Mouse (Mus musculus) forebrain, embryonic 11.5 days (tissue): Measurements from ENCODE around the gene Atf6b. TPM values are rescaled to one million over a fixed set of nuclear protein-coding genes. Genes with fewer than 3 reads are reported as not detected.
A peak's percentile ranks its signal among the peaks of the same experiment; 100 is the strongest.

Experiments used
- ATAC-seq: fragments of 200-750 bp; cut with Nextera tagmentation; replicated peaks from 2 replicates; pipeline ENCODE4 v1.8.0; 2017; ENCODE audit warnings: moderate TSS enrichment; ENCODE audit not compliant: low FRiP score
- DNase-seq: peaks from one replicate; pipeline ENCODE4 v3.0.0-alpha.2; 2017; ENCODE audit warnings: low spot score
- H3K27ac ChIP-seq: fragments of 300-500 bp; sonication (generic); 2 replicates; pipeline ENCODE4 v1.5.1; 2014; ENCODE audit warnings: low read depth, low read length
- H3K27me3 ChIP-seq: fragments of 300-500 bp; sonication (generic); 2 replicates; pipeline ENCODE4 v1.6.1; 2014; ENCODE audit warnings: mild to moderate bottlenecking, low read length, mixed read lengths; ENCODE audit not compliant: control insufficient read depth, insufficient read depth
- H3K36me3 ChIP-seq: fragments of 300-500 bp; sonication (generic); 2 replicates; pipeline ENCODE4 v1.6.1; 2014; ENCODE audit warnings: mild to moderate bottlenecking, low read length, moderate library complexity, mixed read lengths; ENCODE audit not compliant: control insufficient read depth, insufficient read depth
- H3K4me1 ChIP-seq: fragments of 300-500 bp; sonication (generic); replicated peaks from 2 replicates; pipeline ENCODE4 v1.6.1; 2014; ENCODE audit warnings: low read length, mixed read lengths; ENCODE audit not compliant: control insufficient read depth, insufficient read depth
- H3K4me2 ChIP-seq: fragments of 300-500 bp; sonication (generic); 2 replicates; pipeline ENCODE4 v1.6.1; 2014; ENCODE audit warnings: low read depth, mild to moderate bottlenecking, low read length, moderate library complexity, mixed read lengths; ENCODE audit not compliant: severe bottlenecking
- H3K4me3 ChIP-seq: fragments of 300-500 bp; sonication (generic); 2 replicates; pipeline ENCODE4 v1.5.1; 2014; ENCODE audit warnings: low read depth, low read length
- H3K9ac ChIP-seq: fragments of 300-500 bp; sonication (generic); 2 replicates; pipeline ENCODE4 v1.6.1; 2014; ENCODE audit warnings: low read length
- H3K9me3 ChIP-seq: fragments of 300-500 bp; sonication (generic); 2 replicates; pipeline ENCODE4 v1.6.1; 2016; ENCODE audit warnings: low read length, mixed read lengths; ENCODE audit not compliant: control insufficient read depth
- WGBS: fragments of 180-500 bp; shearing (Covaris S2); extraction: QIAGEN DNeasy Blood & Tissue Kit; methylation state at CpG from one replicate; pipeline ENCODE4 v1.1.7; 2014; 5-methylcytosine and 5-hydroxymethylcytosine counted together
- polyA plus RNA-seq: library from polyadenylated mRNA; unstranded; fragments of >200 nt; fragmentation: Nextera tagmentation; extraction: Ambion mirVana; gene quantifications from 2 replicates; pipeline ENCODE4 v1.2.1, GENCODE M21; 2014

Gene Atf6b
- polyA plus RNA-seq, 1 experiment from 2014 or later = 79.5 TPM

DNA sequence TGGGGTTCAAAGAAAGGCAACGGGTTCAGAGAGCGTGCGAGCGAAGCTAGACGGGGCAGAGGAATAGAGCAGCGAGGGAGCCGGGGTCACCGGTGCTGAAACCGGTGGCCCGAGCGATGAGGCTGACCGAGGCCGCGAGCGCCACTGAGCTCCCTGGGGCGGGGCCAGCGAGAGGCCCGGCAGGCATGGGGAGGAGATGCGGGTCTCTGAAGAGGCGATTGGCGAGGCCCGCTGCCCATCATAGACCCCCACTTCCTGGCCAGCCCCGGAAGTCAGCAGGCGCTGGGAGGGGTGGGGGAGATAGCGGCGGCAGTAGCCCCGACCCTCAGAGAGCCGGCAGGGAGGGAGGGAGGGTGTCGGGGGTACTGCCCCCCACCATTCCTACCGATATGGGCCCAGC is 41.3 kb upstream of the Atf6b start:
- Histone ChIP-seq H3K4me1 (peaks cover 23% of the 10 kb centered on the region), H3K9ac (peak overlapping the region; percentile 94), H3K27ac (peak overlapping the region; percentile 87), H3K36me3 (peaks cover under 1% of the 10 kb centered on the region; the same call in 1 of the 2 replicates), H3K4me2 (peak overlapping the region; percentile 97), H3K27me3 (no peaks in the 10 kb centered on the region), H3K4me3 (peak overlapping the region; percentile 98), H3K9me3 (no peaks in the 10 kb centered on the region)
- ATAC-seq = peak; percentile 60
- 0% methylated on average over 26 of the region's 30 CpGs for WGBS
- DNase-seq = peak; percentile 97

DNA sequence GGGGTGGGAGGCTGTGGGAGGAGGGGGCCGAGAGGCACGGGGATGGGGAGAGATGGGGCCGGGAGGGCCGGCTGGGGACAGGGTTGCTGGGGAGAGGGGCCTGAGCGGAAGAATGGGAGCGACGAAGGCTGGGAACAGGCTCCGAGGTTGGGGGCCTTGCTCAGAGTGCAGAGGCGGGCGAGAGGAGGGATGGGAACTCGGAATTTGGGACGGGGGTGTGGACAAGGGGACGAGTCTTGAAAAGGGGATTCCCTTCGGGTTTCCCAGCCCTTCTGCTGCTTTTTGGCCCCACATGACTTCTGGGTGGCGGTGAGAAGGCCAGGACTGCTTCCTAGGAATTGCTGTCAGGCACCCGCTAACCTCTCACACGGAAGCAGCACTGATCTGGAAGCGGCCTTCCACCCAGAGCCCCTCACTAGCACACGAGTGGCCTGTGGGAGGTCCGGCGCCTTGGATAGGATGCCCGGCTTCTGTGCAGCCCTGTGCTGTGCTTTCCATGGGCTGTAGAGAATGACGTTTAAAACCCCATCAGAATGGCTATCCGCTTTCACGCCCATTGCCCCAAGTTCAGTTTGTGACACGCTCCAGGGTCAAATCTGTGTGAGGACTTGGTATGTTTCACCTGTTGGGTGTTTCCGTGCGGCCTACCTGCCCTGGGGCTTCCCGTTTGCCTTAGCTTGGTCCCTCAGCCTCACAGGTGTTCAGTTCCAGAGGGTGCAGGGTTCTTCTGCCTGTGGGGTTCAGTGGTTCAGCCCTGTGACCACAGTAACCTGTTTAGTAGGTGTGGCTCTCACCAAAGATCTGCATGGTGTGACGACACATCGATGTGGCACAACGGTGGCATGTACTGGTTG is 40.5 kb upstream of the Atf6b start:
- Histone ChIP-seq H3K27me3 (no peaks in the 10 kb centered on the region), H3K36me3 (peaks cover 6% of the 10 kb centered on the region; the same call in 1 of the 2 replicates), H3K4me3 (peak overlapping the region; percentile 98), H3K4me2 (peak overlapping the region; percentile 97), H3K9me3 (no peaks in the 10 kb centered on the region), H3K27ac (peak overlapping the region; percentile 75), H3K9ac (peak overlapping the region; percentile 94), H3K4me1 (peaks cover 23% of the 10 kb centered on the region)
- WGBS = 18% methylated on average over 32 of the region's 32 CpGs
- DNase-seq = no peak
- ATAC-seq = no peak

DNA sequence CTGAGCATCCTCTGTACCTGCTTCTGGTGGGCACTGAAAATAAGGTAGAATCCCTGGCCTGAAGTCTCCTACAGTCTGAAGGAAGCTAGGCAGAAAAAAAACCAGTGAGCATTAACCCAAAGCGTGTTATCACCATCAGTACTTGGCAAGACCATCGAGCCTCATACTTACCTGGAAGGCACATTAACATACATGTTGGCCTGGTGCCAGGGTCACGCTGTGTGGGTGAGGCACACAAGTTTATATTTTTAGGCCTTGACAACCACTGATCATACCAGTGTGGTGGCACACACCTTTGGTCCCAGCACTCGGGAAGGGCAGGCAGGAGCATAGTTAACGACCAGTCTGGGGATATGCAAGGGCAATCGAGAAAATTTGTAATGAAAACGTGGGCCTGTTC is 38.9 kb upstream of the Atf6b start:
- Histone ChIP-seq H3K9ac (no peak overlapping the region), H3K9me3 (no peaks in the 10 kb centered on the region), H3K27me3 (no peaks in the 10 kb centered on the region), H3K27ac (no peak overlapping the region; the same call in 1 of the 2 replicates), H3K4me3 (no peak overlapping the region), H3K4me1 (peaks cover 17% of the 10 kb centered on the region), H3K36me3 (peaks cover 10% of the 10 kb centered on the region; the same call in 1 of the 2 replicates), H3K4me2 (no peak overlapping the region)
- DNase-seq (no peak), ATAC-seq (no peak)
- WGBS = 91% methylated on average over 7 of the region's 7 CpGs

- Histone ChIP-seq H3K9me3 (no peaks in the 10 kb centered on the region), H3K4me3 (no peak overlapping the region), H3K4me2 (no peak overlapping the region), H3K9ac (no peak overlapping the region), H3K27ac (no peak overlapping the region), H3K36me3 (peaks cover 14% of the 10 kb centered on the region; the same call in 1 of the 2 replicates), H3K4me1 (peaks cover 8% of the 10 kb centered on the region; the same call in 1 of the 2 replicates), H3K27me3 (no peaks in the 10 kb centered on the region)
- DNase-seq = no peak
- 90% methylated on average over 8 of the region's 8 CpGs for WGBS
- no peak for ATAC-seq
Observed at GRCm38 (mm10) chr17:34611050-34611449, 35.9 kb upstream of the Atf6b start.

- H3K27ac ChIP-seq = no peak overlapping the region
- no peaks in the 10 kb centered on the region for H3K27me3 ChIP-seq
- 94% methylated on average over 11 of the region's 11 CpGs for WGBS
- DNase-seq (no peak), ATAC-seq (no peak)
- peaks cover 14% of the 10 kb centered on the region; the same call in 1 of the 2 replicates for H3K36me3 ChIP-seq
- no peaks in the 10 kb centered on the region for H3K4me1 ChIP-seq
- no peak overlapping the region for H3K4me3 ChIP-seq
- H3K4me2 ChIP-seq = no peak overlapping the region
- no peaks in the 10 kb centered on the region for H3K9me3 ChIP-seq
- H3K9ac ChIP-seq = no peak overlapping the region
Observed at GRCm38 (mm10) chr17:34613054-34613645, 33.8 kb upstream of the Atf6b start.

- H3K27ac ChIP-seq = no peak overlapping the region
- DNase-seq (no peak), ATAC-seq (no peak)
- no peaks in the 10 kb centered on the region for H3K4me1 ChIP-seq
- H3K9me3 ChIP-seq = no peaks in the 10 kb centered on the region
- no peak overlapping the region for H3K4me2 ChIP-seq
- H3K27me3 ChIP-seq = no peaks in the 10 kb centered on the region
- peaks cover 14% of the 10 kb centered on the region; the same call in 1 of the 2 replicates for H3K36me3 ChIP-seq
- WGBS = 87% methylated on average over 10 of the region's 10 CpGs
- no peak overlapping the region for H3K9ac ChIP-seq
- H3K4me3 ChIP-seq = no peak overlapping the region
Observed at GRCm38 (mm10) chr17:34613830-34614229, 33.1 kb upstream of the Atf6b start.

GRCm38 (mm10) chr17:34615871-34616270 is 31.1 kb upstream of the Atf6b start, which contains the start of gene Egfl8:
Gene Egfl8, minus strand, starts transcription at chr17:34615971.
- ATAC-seq = no peak
- no peak within 1 kb of the TSS for H3K4me3 ChIP-seq
- no peak for DNase-seq
- H3K27ac ChIP-seq = no peak within 1 kb of the TSS
- 64% methylated on average over 6 of the region's 6 CpGs for WGBS
- no peak within 1 kb of the TSS for H3K4me2 ChIP-seq
- peaks cover 12% of the 10 kb centered on the region; the same call in 1 of the 2 replicates for H3K36me3 ChIP-seq
- no peaks in the 10 kb centered on the region for H3K4me1 ChIP-seq
- H3K9me3 ChIP-seq = no peaks in the 10 kb centered on the region
- no peak within 1 kb of the TSS for H3K9ac ChIP-seq
- no peaks in the 10 kb centered on the region for H3K27me3 ChIP-seq

- ATAC-seq (0 out of 2 replicates have a peak, but pooled peaks have one; percentile 7), DNase-seq (peak; percentile 82)
- H3K4me3 ChIP-seq = no peak overlapping the region
- H3K4me2 ChIP-seq = no peak overlapping the region
- H3K9ac ChIP-seq = no peak overlapping the region
- no peaks in the 10 kb centered on the region for H3K9me3 ChIP-seq
- no peaks in the 10 kb centered on the region for H3K4me1 ChIP-seq
- H3K27ac ChIP-seq = no peak overlapping the region
- H3K36me3 ChIP-seq = no peaks in the 10 kb centered on the region; the same call in 1 of the 2 replicates
- no peaks in the 10 kb centered on the region for H3K27me3 ChIP-seq
- WGBS = 17% methylated on average over 6 of the region's 6 CpGs
Observed at GRCm38 (mm10) chr17:34618999-34619398, 27.9 kb upstream of the Atf6b start.
